In the genomic region with DNA sequence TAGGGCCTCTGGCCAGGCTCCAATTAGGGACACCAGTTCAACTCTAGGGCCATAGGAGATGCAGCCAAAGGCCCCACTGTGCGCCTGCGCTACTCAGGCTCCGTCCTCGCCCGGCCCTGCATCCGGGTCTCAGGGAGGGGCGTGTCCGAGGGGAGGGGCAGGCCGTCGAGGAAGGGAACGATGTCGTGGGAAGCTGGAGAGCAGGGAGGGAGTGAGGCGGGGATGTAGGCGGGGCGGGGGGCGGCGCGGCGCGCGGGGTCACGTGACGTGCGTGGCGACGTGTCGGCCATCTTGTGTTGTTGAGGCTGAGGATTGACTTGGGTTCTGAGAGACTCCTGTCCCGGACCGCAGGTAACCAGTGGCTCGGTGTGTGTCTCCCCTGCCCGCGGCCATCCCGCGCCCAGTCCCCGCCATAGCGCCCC, we compare ENCODE assay signal across 7 mouse cellular contexts. TPM values are rescaled to one million over a fixed set of nuclear protein-coding genes. Genes with fewer than 3 reads are reported as not detected.
DNase-seq lines count a peak whose midpoint lies in the region; ATAC-seq lines count a peak whose summit lies in the region.

A gene (plus strand): TSS at position 257 of the 422 bp plus-strand sequence.

- ATAC-seq in intestine, embryonic 16.5 days, result peak; percentile 97
- ATAC-seq in midbrain, embryonic 11.5 days (ENCODE audit: low FRiP score), result peak; percentile 97

- H3K4me2 ChIP-seq in intestine, embryonic 16.5 days (ENCODE audit: low read depth, low read length), result peak within 1 kb of the TSS; percentile 66
- H3K4me2 ChIP-seq in midbrain, embryonic 11.5 days, result peak within 1 kb of the TSS; percentile 66

- H3K27ac ChIP-seq in intestine, embryonic 16.5 days (ENCODE audit: low read length), result peak within 1 kb of the TSS; percentile 91
- peak within 1 kb of the TSS; percentile 86 for H3K27ac ChIP-seq in midbrain, embryonic 11.5 days (ENCODE audit: low read depth, low read length)

- H3K36me3 ChIP-seq in intestine, embryonic 16.5 days (ENCODE audit: control insufficient read depth, insufficient read depth, low read length), result peaks cover 3% of the 10 kb centered on the region; the same call in 1 of the 2 replicates
- H3K36me3 ChIP-seq in midbrain, embryonic 11.5 days (ENCODE audit: control insufficient read depth, insufficient read depth, low read length), result peaks cover 2% of the 10 kb centered on the region; the same call in 1 of the 2 replicates

- peaks cover 5% of the 10 kb centered on the region; the same call in 1 of the 2 replicates for H3K4me1 ChIP-seq in intestine, embryonic 16.5 days (ENCODE audit: control insufficient read depth, insufficient read depth, low read length)
- peaks cover 3% of the 10 kb centered on the region; the same call in 1 of the 2 replicates for H3K4me1 ChIP-seq in midbrain, embryonic 11.5 days (ENCODE audit: control insufficient read depth, insufficient read depth, low read length)

- H3K4me3 ChIP-seq in intestine, embryonic 16.5 days (ENCODE audit: low read length), result peak within 1 kb of the TSS; percentile 99
- peak within 1 kb of the TSS; percentile 84 for H3K4me3 ChIP-seq in midbrain, embryonic 11.5 days (ENCODE audit: low read depth, low read length)

- no peaks in the 10 kb centered on the region for H3K27me3 ChIP-seq in intestine, embryonic 16.5 days (replicated peaks; ENCODE audit: control insufficient read depth, insufficient read depth, low read length)
- H3K27me3 ChIP-seq in midbrain, embryonic 11.5 days (ENCODE audit: control insufficient read depth, insufficient read depth, low read length), result no peaks in the 10 kb centered on the region

- DNase-seq in adrenal gland, adult 8-10 months, result peak; percentile 98
- peak; percentile 99 for DNase-seq in embryo, embryonic 9.5 days (ENCODE audit: extremely low spot score)
- peak; percentile 96 for DNase-seq in gastrocnemius, postnatal 4 days (ENCODE audit: low spot score in 2 of 2)
- peak; percentile 92 to 93 for DNase-seq in left cerebral cortex, postnatal 36 days (ENCODE audit: low spot score in 2 of 2)
- peak; percentile 100 for DNase-seq in midbrain, embryonic 11.5 days (ENCODE audit: low spot score, missing footprints)
- DNase-seq in skeletal muscle tissue, adult 2 months (ENCODE audit: low read depth, low spot score), result peak; percentile 97

- intact Hi-C loops in left cerebral cortex, postnatal 36 days (cut with DNase I), result no loop called here

- H3K9me3 ChIP-seq in intestine, embryonic 16.5 days (ENCODE audit: control insufficient read depth, low read length), result no peaks in the 10 kb centered on the region
- peaks cover under 1% of the 10 kb centered on the region; the same call in 1 of the 2 replicates for H3K9me3 ChIP-seq in midbrain, embryonic 11.5 days (ENCODE audit: control insufficient read depth, low read length)

- peak within 1 kb of the TSS; percentile 99 for H3K9ac ChIP-seq in intestine, embryonic 16.5 days (ENCODE audit: low read depth, low read length)
- H3K9ac ChIP-seq in midbrain, embryonic 11.5 days (ENCODE audit: low read length), result peak within 1 kb of the TSS; percentile 94

- WGBS in intestine, embryonic 16.5 days, result under 1% methylated on average over 35 of the region's 36 CpGs
- WGBS in midbrain, embryonic 11.5 days, result under 1% methylated on average over 36 of the region's 36 CpGs

RNA-seq across cellular contexts. Expression of the gene that starts here (rescaled TPM):
- total RNA-seq in adrenal gland, adult 8-10 months (2022), result 100 to 1,000 TPM in 2 of 4 experiments, 10 to 100 TPM in 2; 87.7 to 132 (median 106) TPM
- total RNA-seq in gastrocnemius, postnatal 4 days (2021), result 10 to 100 TPM; 55.5 to 69.3 TPM
- 38.4 and 39.1 TPM in 2 replicates for polyA plus RNA-seq in intestine, embryonic 16.5 days (2015; fragmentation: Nextera tagmentation; extraction: Ambion mirVana)
- 100 to 1,000 TPM; 106 to 121 TPM for total RNA-seq in left cerebral cortex, postnatal 36 days (2021)
- polyA plus RNA-seq in midbrain, embryonic 11.5 days (2014; fragmentation: Nextera tagmentation; extraction: Ambion mirVana), result 50.7 and 51.9 TPM in 2 replicates

Comparison
In these comparisons a context has a peak if more than half of its experiments do, and no peak if none do; other contexts are left out.
1. Peak in every context shown above with its lines: DNase-seq, ATAC-seq, H3K4me3 ChIP-seq and H3K27ac ChIP-seq.